Mouse (Mus musculus): ENCODE results near the gene Mup6.

DNA sequence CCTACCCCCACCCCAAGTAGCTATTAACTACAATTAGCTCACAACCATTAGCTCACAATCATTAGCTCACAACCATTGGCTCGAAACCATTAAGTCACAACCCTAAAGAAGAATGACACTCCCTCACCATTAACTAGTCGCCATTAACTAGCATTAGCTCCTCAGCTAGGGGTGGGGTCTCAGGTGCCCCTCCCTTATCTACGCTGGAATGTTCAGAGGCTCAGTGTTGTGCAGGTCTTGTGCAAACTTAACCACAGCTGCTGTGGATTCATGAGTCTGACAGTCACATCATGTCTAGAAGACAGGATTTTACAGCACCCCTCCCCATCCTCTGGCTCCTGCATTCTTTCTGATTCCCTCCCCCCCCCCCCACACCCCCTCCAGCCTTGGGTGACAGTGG is 36.4 kb upstream of the Mup6 start:
- TF ChIP-seq POLR2A (IDR thresholded peaks at IDR 0.05; ENCODE audit: insufficient read depth, low read length) (no peak), CTCF (IDR thresholded peaks at IDR 0.05; ENCODE audit: low read depth, low read length) (no peak)

Data from ES-Bruce4 (cell line).